Comparison of ENCODE assay signal across 8 mouse cellular contexts in the genomic region with DNA sequence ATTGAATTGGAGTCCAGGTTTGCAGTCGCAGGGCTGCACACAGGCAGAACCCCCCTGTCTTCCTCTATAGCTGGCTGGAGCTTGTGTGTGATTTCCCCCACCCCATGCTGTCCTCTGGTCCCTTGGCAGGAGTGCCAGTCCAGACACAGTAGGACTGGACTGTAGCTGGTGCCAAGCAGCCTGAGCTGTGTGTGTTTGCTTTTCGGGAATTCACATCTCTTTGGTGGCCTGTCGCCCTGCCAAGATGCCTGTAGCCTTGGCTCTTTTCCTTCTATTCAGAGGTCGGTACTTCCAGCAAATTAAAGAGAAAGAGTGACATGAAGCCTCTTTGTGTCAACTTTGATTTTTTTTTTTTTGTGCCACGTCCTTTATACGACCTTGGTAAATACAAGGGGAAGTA. TPM values are rescaled to one million over a fixed set of nuclear protein-coding genes. Genes with fewer than 3 reads are reported as not detected.
DNase-seq lines count a peak whose midpoint lies in the region; ATAC-seq and TF ChIP-seq lines count a peak whose summit lies in the region.

No protein-coding gene starts in this region.

- no peaks in the 10 kb centered on the region for H3K4me1 ChIP-seq in kidney, embryonic 14.5 days (ENCODE audit: control insufficient read depth, insufficient read depth, low read length)
- H3K4me1 ChIP-seq in lung, embryonic 14.5 days (ENCODE audit: insufficient read depth): no peaks in the 10 kb centered on the region
- H3K4me1 ChIP-seq in liver, embryonic 12.5 days: no peaks in the 10 kb centered on the region

- H3K27me3 ChIP-seq in kidney, embryonic 14.5 days (ENCODE audit: control insufficient read depth, insufficient read depth, low read length): 0 out of 2 replicates have a peak, but pooled peaks cover 3% of the 10 kb centered on the region
- H3K27me3 ChIP-seq in lung, embryonic 14.5 days (ENCODE audit: insufficient read depth, low read length): peaks cover 5% of the 10 kb centered on the region
- peaks cover 8% of the 10 kb centered on the region for H3K27me3 ChIP-seq in liver, embryonic 12.5 days (replicated peaks)

- peak; percentile 11 for DNase-seq in kidney, adult 9 months
- DNase-seq in adrenal gland, postnatal 36 days: peak; percentile 12 to 35
- DNase-seq in cerebellum, adult 9-10 months: peak; percentile 67
- DNase-seq in lung, embryonic 14.5 days: peak; percentile 41
- no peak for DNase-seq in urinary bladder, postnatal 25 days (ENCODE audit: low spot score)

- no peak overlapping the region for H3K4me2 ChIP-seq in kidney, embryonic 14.5 days (replicated peaks; ENCODE audit: low read depth, low read length)
- H3K4me2 ChIP-seq in lung, embryonic 14.5 days: no peak overlapping the region
- H3K4me2 ChIP-seq in liver, embryonic 12.5 days: no peak overlapping the region

- WGBS in kidney, embryonic 14.5 days: 83% methylated on average over 6 of the region's 6 CpGs
- WGBS in lung, embryonic 14.5 days: 59% methylated on average over 6 of the region's 6 CpGs
- 66% methylated on average over 6 of the region's 6 CpGs for WGBS in liver, embryonic 12.5 days (ENCODE audit: insufficient replicate concordance)

- H3K27ac ChIP-seq in kidney, embryonic 14.5 days (ENCODE audit: low read depth, low read length): no peak overlapping the region
- H3K27ac ChIP-seq in lung, embryonic 14.5 days (ENCODE audit: low read depth): no peak overlapping the region
- no peak overlapping the region for H3K27ac ChIP-seq in liver, embryonic 12.5 days

- TF ChIP-seq CTCF in lung, embryonic 14.5 days (IDR thresholded peaks at IDR 0.05; ENCODE audit: low read depth): no peak

- no peaks in the 10 kb centered on the region for H3K36me3 ChIP-seq in kidney, embryonic 14.5 days (ENCODE audit: control insufficient read depth, insufficient read depth, low read length)
- H3K36me3 ChIP-seq in lung, embryonic 14.5 days (ENCODE audit: insufficient read depth): no peaks in the 10 kb centered on the region
- no peaks in the 10 kb centered on the region for H3K36me3 ChIP-seq in liver, embryonic 12.5 days

- H3K4me3 ChIP-seq in kidney, embryonic 14.5 days (ENCODE audit: low read length): no peak overlapping the region
- no peak overlapping the region for H3K4me3 ChIP-seq in lung, embryonic 14.5 days (ENCODE audit: low read depth, low read length)
- no peak overlapping the region for H3K4me3 ChIP-seq in liver, embryonic 12.5 days

- no peak for ATAC-seq in kidney, embryonic 14.5 days (ENCODE audit: low FRiP score, low TSS enrichment)
- no peak for ATAC-seq in lung, embryonic 14.5 days (ENCODE audit: insufficient read depth)
- ATAC-seq in liver, embryonic 12.5 days: no peak
- no peak for ATAC-seq in activated CD4-positive, CD25-positive, alpha-beta regulatory T cell, adult 4 months

- H3K9ac ChIP-seq in kidney, embryonic 14.5 days (ENCODE audit: low read depth, low read length): no peak overlapping the region
- no peak overlapping the region for H3K9ac ChIP-seq in lung, embryonic 14.5 days
- no peak overlapping the region for H3K9ac ChIP-seq in liver, embryonic 12.5 days

- H3K9me3 ChIP-seq in kidney, embryonic 14.5 days (ENCODE audit: control insufficient read depth, low read length): no peaks in the 10 kb centered on the region
- no peaks in the 10 kb centered on the region for H3K9me3 ChIP-seq in lung, embryonic 14.5 days (ENCODE audit: low read depth, low read length)
- no peaks in the 10 kb centered on the region for H3K9me3 ChIP-seq in liver, embryonic 12.5 days (replicated peaks)

RNA-seq across cellular contexts. Expression of gene Dclk1, which starts 6.3 kb away (rescaled TPM):
- polyA plus RNA-seq in kidney, embryonic 14.5 days (2014; fragmentation: Nextera tagmentation; extraction: Ambion mirVana): 18.1 and 24.5 TPM in 2 replicates
- total RNA-seq in adrenal gland, postnatal 36 days (2021): 1 to 10 TPM; 3.6 to 5.2 TPM
- polyA plus RNA-seq in lung, embryonic 14.5 days (2014; fragmentation: Nextera tagmentation; extraction: Ambion mirVana): 9.1 and 11.3 TPM in 2 replicates
- 1.7 and 1.8 TPM in 2 replicates for polyA plus RNA-seq in liver, embryonic 12.5 days (2016; fragmentation: Nextera tagmentation; extraction: Ambion mirVana)
- polyA plus RNA-seq in activated CD4-positive, CD25-positive, alpha-beta regulatory T cell, adult 4 months (2017; shearing (Covaris generic)): under 1 TPM; 0.12 to 0.87 TPM
